Mouse (Mus musculus) midbrain, embryonic 15.5 days (tissue): ENCODE measurements around the gene Cinp. TPM values are rescaled to one million over a fixed set of nuclear protein-coding genes. Genes with fewer than 3 reads are reported as not detected.

Experiments
- ATAC-seq: fragments of 200-750 bp; cut with Nextera tagmentation; replicated peaks from 2 replicates; pipeline ENCODE4 v1.8.0; 2017; ENCODE audit warnings: moderate TSS enrichment
- H3K27ac ChIP-seq: fragments of 300-500 bp; sonication (generic); 2 replicates; pipeline ENCODE4 v1.5.1; 2015; ENCODE audit warnings: mild to moderate bottlenecking, inconsistent platforms
- H3K27me3 ChIP-seq: fragments of 300-500 bp; sonication (generic); replicated peaks from 2 replicates; pipeline ENCODE4 v1.6.1; 2015; ENCODE audit warnings: inconsistent platforms
- H3K36me3 ChIP-seq: fragments of 300-500 bp; sonication (generic); replicated peaks from 2 replicates; pipeline ENCODE4 v1.6.1; 2015; ENCODE audit warnings: inconsistent platforms
- H3K4me1 ChIP-seq: fragments of 300-500 bp; sonication (generic); 2 replicates; pipeline ENCODE4 v1.6.1; 2015; ENCODE audit warnings: inconsistent platforms
- H3K4me2 ChIP-seq: fragments of 300-500 bp; sonication (generic); 2 replicates; pipeline ENCODE4 v1.6.1; 2015; ENCODE audit warnings: inconsistent platforms, mild to moderate bottlenecking, moderate library complexity
- H3K4me3 ChIP-seq: fragments of 300-500 bp; sonication (generic); 2 replicates; pipeline ENCODE4 v1.5.1; 2015; ENCODE audit warnings: mild to moderate bottlenecking, inconsistent platforms
- H3K9ac ChIP-seq: fragments of 300-500 bp; sonication (generic); 2 replicates; pipeline ENCODE4 v1.6.1; 2015; ENCODE audit warnings: mild to moderate bottlenecking, inconsistent platforms
- H3K9me3 ChIP-seq: fragments of 300-500 bp; sonication (generic); 2 replicates; pipeline ENCODE4 v1.6.1; 2016; ENCODE audit warnings: inconsistent platforms
- WGBS: fragments of 180-500 bp; shearing (Covaris S2); methylation state at CpG from one replicate; pipeline ENCODE4 v1.1.7; 2015; ENCODE audit warnings: mixed read lengths; 5-methylcytosine and 5-hydroxymethylcytosine counted together
- polyA plus RNA-seq: library from polyadenylated mRNA; unstranded; fragments of >200 nt; fragmentation: Nextera tagmentation; extraction: Ambion mirVana; gene quantifications from 2 replicates; pipeline ENCODE4 v1.2.1, GENCODE M21; 2015

Cinp gene
- polyA plus RNA-seq, 1 experiment from 2014 or later, result 76.3 TPM

DNA sequence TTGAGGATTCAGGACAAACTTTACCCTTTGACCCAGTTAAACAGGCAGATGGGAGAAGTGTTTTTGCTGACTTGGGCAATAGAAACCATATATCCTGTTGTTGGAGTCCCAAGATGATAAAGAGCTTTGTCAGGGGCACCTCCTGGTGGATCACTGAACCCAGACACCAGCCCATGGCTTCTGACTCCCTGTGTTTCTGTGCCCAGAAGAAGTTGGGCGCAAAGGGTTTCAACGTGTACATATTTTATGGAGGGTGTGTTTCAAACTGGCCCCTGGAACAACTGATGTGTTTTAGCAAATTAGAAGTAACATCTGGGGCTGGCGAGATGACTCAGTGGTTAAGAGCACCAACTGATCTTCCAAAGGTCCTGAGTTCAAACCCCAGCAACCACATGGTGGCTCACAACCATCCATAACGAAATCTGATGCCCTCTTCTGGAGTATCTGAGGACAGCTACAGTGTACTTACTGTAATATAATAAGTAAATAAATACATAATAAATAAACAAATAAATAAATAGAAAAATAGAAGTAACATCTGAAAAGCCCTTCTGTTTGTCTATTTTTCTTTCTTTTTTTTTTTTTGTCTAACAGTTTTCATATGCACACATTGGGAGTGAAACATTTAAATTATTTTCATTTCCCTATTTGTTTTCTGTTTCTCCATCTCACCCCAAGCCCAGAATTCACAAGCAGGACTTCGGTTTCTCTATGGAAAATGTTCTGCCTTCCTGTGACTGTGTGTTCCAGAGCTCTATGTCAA lies 47.0 kb downstream of the Cinp start:
- peaks cover 42% of the 10 kb centered on the region for H3K4me1 ChIP-seq
- no peaks in the 10 kb centered on the region for H3K9me3 ChIP-seq
- no peak overlapping the region for H3K4me3 ChIP-seq
- H3K36me3 ChIP-seq, result no peaks in the 10 kb centered on the region
- 70% methylated on average over 5 of the region's 5 CpGs for WGBS
- no peak overlapping the region for H3K4me2 ChIP-seq
- ATAC-seq, result no peak
- no peak overlapping the region for H3K9ac ChIP-seq
- peaks cover 31% of the 10 kb centered on the region for H3K27me3 ChIP-seq
- H3K27ac ChIP-seq, result no peak overlapping the region

DNA sequence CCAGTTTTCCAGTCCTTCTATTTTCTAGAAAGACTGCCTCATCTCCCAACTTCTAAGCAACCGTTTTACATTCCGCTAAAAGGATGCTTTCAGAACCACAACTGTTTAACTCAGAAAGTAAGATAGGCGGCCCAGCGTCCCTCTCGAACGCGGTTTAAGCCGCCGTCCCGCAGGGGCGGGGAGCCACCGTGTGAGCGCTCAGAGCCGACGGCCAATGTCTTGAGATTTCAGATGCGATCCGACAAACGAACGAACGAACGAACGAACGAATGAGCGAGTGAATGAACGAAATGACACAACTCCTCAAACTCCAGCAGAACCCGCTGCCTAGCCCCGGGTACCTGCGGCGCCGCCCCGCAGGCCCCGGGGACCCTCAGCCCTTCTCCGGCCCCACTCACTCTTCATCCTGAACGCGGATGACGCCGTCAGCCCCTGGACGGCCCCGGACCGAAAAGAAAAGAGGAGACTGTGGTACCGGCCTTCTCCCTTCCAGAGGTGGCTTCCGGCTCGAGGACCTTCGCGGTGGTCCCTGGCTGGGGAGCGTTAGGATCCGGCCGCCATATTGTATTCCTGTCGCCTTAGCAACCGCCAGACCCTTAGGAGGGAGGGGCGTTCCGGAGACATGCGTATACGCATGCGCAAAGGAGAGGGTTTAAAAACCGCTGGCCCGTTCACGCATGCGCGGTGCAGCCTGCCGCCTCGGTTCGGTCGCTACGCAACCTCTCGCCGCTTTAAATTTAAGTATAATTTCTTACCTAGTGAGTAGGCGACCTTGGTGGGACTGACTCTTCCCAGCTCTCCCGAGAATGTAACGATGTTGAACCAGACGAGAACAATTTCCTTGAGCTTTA lies 48.4 kb downstream of the Cinp start, which contains the start of gene Mok:
Mok (minus strand) TSS at position 592 of the 851 bp plus-strand sequence.
- WGBS, result under 1% methylated on average over 71 of the region's 71 CpGs
- peaks cover 40% of the 10 kb centered on the region for H3K4me1 ChIP-seq
- ATAC-seq, result peak; percentile 90
- peak within 1 kb of the TSS; percentile 71 for H3K27ac ChIP-seq
- no peaks in the 10 kb centered on the region for H3K36me3 ChIP-seq
- H3K4me2 ChIP-seq, result peak within 1 kb of the TSS; percentile 63
- peak within 1 kb of the TSS; percentile 62 for H3K9ac ChIP-seq
- H3K9me3 ChIP-seq, result no peaks in the 10 kb centered on the region
- peak within 1 kb of the TSS; percentile 67 for H3K4me3 ChIP-seq
- H3K27me3 ChIP-seq, result peaks cover 18% of the 10 kb centered on the region

DNA sequence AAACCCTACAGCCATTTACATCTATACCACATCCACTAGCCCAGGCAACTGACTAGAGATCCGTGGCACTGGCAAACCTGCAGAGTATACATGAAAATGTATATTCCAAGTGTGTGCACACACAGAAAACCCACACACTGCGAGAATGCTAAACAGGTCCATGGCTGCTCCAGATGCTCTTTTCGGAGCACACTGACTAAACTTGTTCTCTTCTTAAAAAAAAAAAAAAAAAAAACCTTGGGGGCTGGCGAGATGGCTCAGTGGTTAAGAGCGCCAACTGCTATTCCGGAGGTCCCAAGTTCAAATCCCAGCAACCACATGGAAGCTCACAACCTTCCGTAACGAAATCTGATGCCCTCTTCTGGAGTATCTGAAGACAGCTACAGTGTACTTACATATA lies 51.1 kb downstream of the Cinp start:
- Histone ChIP-seq H3K4me2 (no peak overlapping the region), H3K27me3 (no peaks in the 10 kb centered on the region), H3K4me3 (no peak overlapping the region), H3K9ac (no peak overlapping the region), H3K36me3 (no peaks in the 10 kb centered on the region), H3K4me1 (peaks cover 24% of the 10 kb centered on the region), H3K9me3 (no peaks in the 10 kb centered on the region), H3K27ac (no peak overlapping the region)
- ATAC-seq, result no peak
- WGBS, result 82% methylated on average over 8 of the region's 8 CpGs

DNA sequence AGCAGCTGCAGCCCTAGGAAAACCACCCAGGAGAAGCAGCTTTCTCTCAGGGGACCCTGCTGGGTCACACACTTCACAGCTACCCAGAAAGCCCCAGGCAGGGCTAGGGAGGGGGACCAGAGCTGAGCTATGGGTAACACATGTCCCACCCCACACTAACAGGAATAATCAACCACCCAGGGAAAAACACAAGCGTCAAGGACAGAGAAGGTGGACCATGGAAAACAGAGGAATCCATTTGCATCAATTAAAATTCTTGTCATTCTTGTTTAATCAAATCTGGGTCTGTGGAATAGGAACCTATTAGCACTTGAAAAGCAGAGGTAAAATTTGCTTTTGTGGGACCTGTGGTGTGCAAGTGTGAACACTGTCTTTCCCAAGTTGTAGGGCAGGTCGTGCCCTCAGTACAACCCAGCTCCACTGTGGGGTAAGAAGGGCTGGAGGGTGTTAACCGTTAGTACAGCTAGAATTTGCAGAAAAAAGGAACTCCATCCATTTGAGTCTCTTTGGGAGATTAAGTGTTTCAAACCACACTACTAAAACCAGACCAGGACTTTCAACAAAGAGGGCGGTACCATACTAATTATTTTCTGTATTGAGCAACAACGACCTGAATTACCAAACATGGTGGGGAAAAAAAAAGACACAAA lies 51.6 kb downstream of the Cinp start:
- peak overlapping the region; percentile 71 for H3K27ac ChIP-seq
- ATAC-seq, result no peak
- peaks cover 24% of the 10 kb centered on the region for H3K4me1 ChIP-seq
- peak overlapping the region; percentile 7; the same call in 1 of the 2 replicates for H3K9ac ChIP-seq
- H3K27me3 ChIP-seq, result no peaks in the 10 kb centered on the region
- 34% methylated on average over 5 of the region's 5 CpGs for WGBS
- H3K4me2 ChIP-seq, result no peak overlapping the region
- H3K36me3 ChIP-seq, result no peaks in the 10 kb centered on the region
- H3K9me3 ChIP-seq, result no peaks in the 10 kb centered on the region
- no peak overlapping the region for H3K4me3 ChIP-seq

GRCm38 (mm10) chr12:110836729-110837128 lies 52.2 kb downstream of the Cinp start:
- no peaks in the 10 kb centered on the region for H3K36me3 ChIP-seq
- H3K27ac ChIP-seq, result peak overlapping the region; percentile 71
- H3K4me2 ChIP-seq, result no peak overlapping the region
- H3K9ac ChIP-seq, result peak overlapping the region; percentile 7; the same call in 1 of the 2 replicates
- H3K4me1 ChIP-seq, result peaks cover 24% of the 10 kb centered on the region
- 41% methylated on average over 6 of the region's 6 CpGs for WGBS
- H3K9me3 ChIP-seq, result no peaks in the 10 kb centered on the region
- H3K27me3 ChIP-seq, result no peaks in the 10 kb centered on the region
- ATAC-seq, result no peak
- H3K4me3 ChIP-seq, result no peak overlapping the region

GRCm38 (mm10) chr12:110835182-110835581 lies 53.8 kb downstream of the Cinp start:
- Histone ChIP-seq H3K4me1 (peaks cover 17% of the 10 kb centered on the region), H3K4me3 (no peak overlapping the region), H3K36me3 (no peaks in the 10 kb centered on the region), H3K9ac (no peak overlapping the region), H3K27ac (no peak overlapping the region), H3K4me2 (no peak overlapping the region), H3K9me3 (no peaks in the 10 kb centered on the region), H3K27me3 (no peaks in the 10 kb centered on the region)
- no peak for ATAC-seq
- 96% methylated on average over 3 of the region's 3 CpGs for WGBS

DNA sequence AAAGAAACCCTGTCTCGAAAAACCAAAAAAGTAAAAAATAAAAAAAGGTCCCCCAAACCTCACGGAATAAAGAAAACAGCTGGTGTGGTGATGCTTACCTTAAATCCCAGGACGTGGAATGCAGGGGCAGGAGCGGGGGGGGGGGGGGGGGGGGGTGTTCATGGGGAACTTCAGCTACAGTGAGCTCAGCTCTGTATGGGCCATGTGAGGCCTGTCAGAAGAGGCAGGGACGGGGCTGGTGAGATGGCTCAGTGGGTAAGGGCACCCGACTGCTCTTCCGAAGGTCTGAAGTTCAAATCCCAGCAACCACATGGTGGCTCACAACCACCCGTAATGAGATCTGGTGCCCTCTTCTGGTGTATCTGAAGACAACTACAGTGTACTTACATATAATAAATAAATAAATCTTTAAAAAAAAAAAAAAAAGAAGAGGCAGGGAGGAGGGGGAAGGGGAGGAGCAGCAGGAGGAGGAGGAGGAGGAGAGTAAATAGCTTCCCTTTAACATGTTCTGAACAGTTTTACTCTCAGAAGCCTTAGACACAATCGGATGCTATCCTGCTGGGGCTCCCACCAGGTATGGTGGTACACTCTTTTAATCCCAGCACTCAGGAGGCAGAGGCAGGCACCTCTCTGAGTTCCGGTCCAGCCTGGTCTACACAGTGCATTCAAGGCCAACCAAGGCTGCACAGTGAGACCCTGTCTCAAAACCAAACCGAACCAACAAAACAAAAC lies 58.5 kb downstream of the Cinp start:
- H3K36me3 ChIP-seq, result 0 out of 2 replicates have a peak, but pooled peaks cover 3% of the 10 kb centered on the region
- ATAC-seq, result no peak
- H3K9ac ChIP-seq, result no peak overlapping the region
- H3K9me3 ChIP-seq, result no peaks in the 10 kb centered on the region
- no peaks in the 10 kb centered on the region for H3K27me3 ChIP-seq
- H3K4me3 ChIP-seq, result no peak overlapping the region
- no peak overlapping the region for H3K27ac ChIP-seq
- 86% methylated on average over 9 of the region's 11 CpGs for WGBS
- no peaks in the 10 kb centered on the region for H3K4me1 ChIP-seq
- no peak overlapping the region for H3K4me2 ChIP-seq

DNA sequence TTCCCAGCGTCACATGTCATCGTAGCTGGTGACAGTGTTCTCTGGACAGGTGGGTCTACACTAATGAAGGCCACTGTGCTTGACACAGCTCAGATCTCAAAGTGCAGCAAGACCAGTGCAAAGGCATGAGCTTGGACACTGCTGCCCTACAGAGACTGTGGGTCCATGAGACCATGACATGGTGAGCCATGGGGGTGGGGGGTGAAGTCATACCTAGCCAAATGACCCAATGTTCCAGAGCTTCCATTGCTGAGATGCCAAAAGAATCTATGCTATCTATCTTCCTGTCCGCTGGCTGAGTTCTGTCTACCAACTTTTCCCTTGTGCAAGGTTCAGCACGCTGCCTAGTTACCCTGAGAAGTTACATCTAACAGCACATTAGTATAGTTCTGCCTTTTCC lies 60.0 kb downstream of the Cinp start:
- no peak for ATAC-seq
- H3K4me1 ChIP-seq, result no peaks in the 10 kb centered on the region
- no peaks in the 10 kb centered on the region for H3K27me3 ChIP-seq
- H3K4me2 ChIP-seq, result no peak overlapping the region
- 0 out of 2 replicates have a peak, but pooled peaks cover 3% of the 10 kb centered on the region for H3K36me3 ChIP-seq
- WGBS, result 97% methylated on average over 4 of the region's 4 CpGs
- H3K9me3 ChIP-seq, result no peaks in the 10 kb centered on the region
- H3K9ac ChIP-seq, result no peak overlapping the region
- no peak overlapping the region for H3K27ac ChIP-seq
- H3K4me3 ChIP-seq, result no peak overlapping the region

Other genes with a start within 250 kb of the Cinp start
- gene 1700001K19Rik, start 206.5 kb downstream of the Cinp start, polyA plus RNA-seq, result 0.31 TPM in 1 of 2 replicates, not detected in the other
- 1,449 and 1,477 TPM in 2 replicates for gene Hsp90aa1, start 186.4 kb downstream of the Cinp start, polyA plus RNA-seq
- gene Wdr20, start 151.2 kb downstream of the Cinp start, polyA plus RNA-seq, result 25.5 and 26.8 TPM in 2 replicates
- gene Mok, start 48.2 kb downstream of the Cinp start, polyA plus RNA-seq, result 17.0 and 17.2 TPM in 2 replicates
- 3.9 and 4.4 TPM in 2 replicates for gene Zfp839, start 38.9 kb downstream of the Cinp start, polyA plus RNA-seq
- gene Tecpr2, start 119 bp upstream of the Cinp start, polyA plus RNA-seq, result 8.9 and 9.4 TPM in 2 replicates
- 8.0 and 8.3 TPM in 2 replicates for gene Ankrd9, start 89.9 kb upstream of the Cinp start, polyA plus RNA-seq
- 4.7 and 5.1 TPM in 2 replicates for gene Rcor1, start 150.2 kb upstream of the Cinp start, polyA plus RNA-seq